Mouse (Mus musculus): Measurements from ENCODE around the gene Irf5. TPM values are rescaled to one million over a fixed set of nuclear protein-coding genes. Genes with fewer than 3 reads are reported as not detected.

The Irf5 gene
- total RNA-seq, 2 experiments from 2014 or later: 19.6 to 22.6 TPM

Other genes starting within 250 kb of the Irf5 start
- gene Fam71f2, start 247.0 kb upstream of the Irf5 start, total RNA-seq (2014; fragmentation: Nextera tagmentation): not detected in 2 replicates
- 0.88 TPM in 1 of 2 replicates, not detected in the other for gene Fam71f2, start 247.0 kb upstream of the Irf5 start, total RNA-seq (2017)
- not detected in 2 replicates for gene Fam71f1, start 207.5 kb upstream of the Irf5 start, total RNA-seq (2014; fragmentation: Nextera tagmentation)
- not detected in 2 replicates for gene Fam71f1, start 207.5 kb upstream of the Irf5 start, total RNA-seq (2017)
- gene Calu, start 178.6 kb upstream of the Irf5 start, total RNA-seq (2014; fragmentation: Nextera tagmentation): 72.1 and 86.1 TPM in 2 replicates
- gene Calu, start 178.6 kb upstream of the Irf5 start, total RNA-seq (2017): 228 and 237 TPM in 2 replicates
- not detected in 2 replicates for gene Opn1sw, start 138.2 kb upstream of the Irf5 start, total RNA-seq (2014; fragmentation: Nextera tagmentation)
- not detected in 2 replicates for gene Opn1sw, start 138.2 kb upstream of the Irf5 start, total RNA-seq (2017)
- gene Ccdc136, start 130.3 kb upstream of the Irf5 start, total RNA-seq (2014; fragmentation: Nextera tagmentation): not detected in 2 replicates
- not detected in 2 replicates for gene Ccdc136, start 130.3 kb upstream of the Irf5 start, total RNA-seq (2017)
- not detected in 2 replicates for gene Flnc, start 93.4 kb upstream of the Irf5 start, total RNA-seq (2014; fragmentation: Nextera tagmentation)
- gene Flnc, start 93.4 kb upstream of the Irf5 start, total RNA-seq (2017): not detected in 2 replicates
- gene Atp6v1f, start 58.9 kb upstream of the Irf5 start, total RNA-seq (2014; fragmentation: Nextera tagmentation): 192 and 201 TPM in 2 replicates
- 119 and 143 TPM in 2 replicates for gene Atp6v1f, start 58.9 kb upstream of the Irf5 start, total RNA-seq (2017)
- not detected in 2 replicates for gene Atp6v1fnb, start 55.2 kb upstream of the Irf5 start, total RNA-seq (2014; fragmentation: Nextera tagmentation)
- 1.4 and 1.5 TPM in 2 replicates for gene Atp6v1fnb, start 55.2 kb upstream of the Irf5 start, total RNA-seq (2017)
- gene Kcp, start 18.7 kb upstream of the Irf5 start, total RNA-seq (2014; fragmentation: Nextera tagmentation): not detected in 2 replicates
- 0.15 and 0.22 TPM in 2 replicates for gene Kcp, start 18.7 kb upstream of the Irf5 start, total RNA-seq (2017)
- gene Tnpo3, start 83.3 kb downstream of the Irf5 start, total RNA-seq (2014; fragmentation: Nextera tagmentation): 66.4 and 89.6 TPM in 2 replicates
- gene Tnpo3, start 83.3 kb downstream of the Irf5 start, total RNA-seq (2017): 74.5 and 77.2 TPM in 2 replicates
- gene Tspan33, start 167.6 kb downstream of the Irf5 start, total RNA-seq (2014; fragmentation: Nextera tagmentation): 0.24 and 0.98 TPM in 2 replicates
- gene Tspan33, start 167.6 kb downstream of the Irf5 start, total RNA-seq (2017): 1.5 TPM in 1 of 2 replicates, not detected in the other
- gene Smo, start 208.9 kb downstream of the Irf5 start, total RNA-seq (2014; fragmentation: Nextera tagmentation): 23.2 and 34.3 TPM in 2 replicates
- gene Smo, start 208.9 kb downstream of the Irf5 start, total RNA-seq (2017): 16.2 and 18.6 TPM in 2 replicates
- 8.7 and 9.6 TPM in 2 replicates for gene Ahcyl2, start 241.4 kb downstream of the Irf5 start, total RNA-seq (2014; fragmentation: Nextera tagmentation)
- gene Ahcyl2, start 241.4 kb downstream of the Irf5 start, total RNA-seq (2017): 21.1 and 21.5 TPM in 2 replicates

Measured in granulocyte monocyte progenitor cell, adult 5-6 weeks (primary cell).